Mouse (Mus musculus) heart, embryonic 11.5 days (tissue): ENCODE data around the gene Tmprss4. TPM values are rescaled to one million over a fixed set of nuclear protein-coding genes. Genes with fewer than 3 reads are reported as not detected.

Experiments used
- ATAC-seq: fragments of 200-750 bp; cut with Nextera tagmentation; replicated peaks from 2 replicates; pipeline ENCODE4 v1.8.0; 2017; ENCODE audit warnings: moderate library complexity; ENCODE audit not compliant: insufficient number of reproducible peaks, low FRiP score, low TSS enrichment
- H3K27ac ChIP-seq: fragments of 300-500 bp; sonication (generic); 2 replicates; pipeline ENCODE4 v1.5.1; 2014; ENCODE audit warnings: mild to moderate bottlenecking, low read depth, low read length
- H3K27me3 ChIP-seq: fragments of 300-500 bp; sonication (generic); 2 replicates; pipeline ENCODE4 v1.6.1; 2014; ENCODE audit warnings: mild to moderate bottlenecking, low read length, mixed read lengths; ENCODE audit not compliant: control insufficient read depth, insufficient read depth
- H3K36me3 ChIP-seq: fragments of 300-500 bp; sonication (generic); 2 replicates; pipeline ENCODE4 v1.6.1; 2014; ENCODE audit warnings: mild to moderate bottlenecking, low read length, moderate library complexity, mixed read lengths; ENCODE audit not compliant: control insufficient read depth, insufficient read depth
- H3K4me1 ChIP-seq: fragments of 300-500 bp; sonication (generic); 2 replicates; pipeline ENCODE4 v1.6.1; 2014; ENCODE audit warnings: low read length; ENCODE audit not compliant: control insufficient read depth, insufficient read depth
- H3K4me2 ChIP-seq: fragments of 300-500 bp; sonication (generic); 2 replicates; pipeline ENCODE4 v1.6.1; 2014; ENCODE audit warnings: mild to moderate bottlenecking, moderate library complexity
- H3K4me3 ChIP-seq: fragments of 300-500 bp; sonication (generic); 2 replicates; pipeline ENCODE4 v1.5.1; 2014; ENCODE audit warnings: low read depth, low read length
- H3K9ac ChIP-seq: fragments of 300-500 bp; sonication (generic); 2 replicates; pipeline ENCODE4 v1.6.1; 2014; ENCODE audit warnings: mild to moderate bottlenecking, low read depth, low read length, moderate library complexity
- H3K9me3 ChIP-seq: fragments of 300-500 bp; sonication (generic); replicated peaks from 2 replicates; pipeline ENCODE4 v1.6.1; 2016; ENCODE audit warnings: low read length; ENCODE audit not compliant: control insufficient read depth
- WGBS: fragments of 180-500 bp; shearing (Covaris S2); extraction: QIAGEN DNeasy Blood & Tissue Kit; methylation state at CpG from one replicate; pipeline ENCODE4 v1.1.7; 2014; ENCODE audit not compliant: insufficient replicate concordance; 5-methylcytosine and 5-hydroxymethylcytosine counted together
- polyA plus RNA-seq: library from polyadenylated mRNA; unstranded; fragments of >200 nt; fragmentation: Nextera tagmentation; extraction: Ambion mirVana; gene quantifications from 2 replicates; pipeline ENCODE4 v1.2.1, GENCODE M21; 2014

Gene Tmprss4
- polyA plus RNA-seq, 1 experiment from 2014 or later: 0.07 TPM

- no peak within 1 kb of the TSS; the same call in 1 of the 2 replicates for H3K27ac ChIP-seq
- ATAC-seq: no peak
- WGBS: under 1% methylated on average over 70 of the region's 76 CpGs
- peaks cover 40% of the 10 kb centered on the region for H3K4me1 ChIP-seq
- H3K27me3 ChIP-seq: peaks cover 54% of the 10 kb centered on the region
- H3K36me3 ChIP-seq: no peaks in the 10 kb centered on the region
- H3K9me3 ChIP-seq: no peaks in the 10 kb centered on the region
- peak within 1 kb of the TSS; percentile 59; the same call in 1 of the 2 replicates for H3K9ac ChIP-seq
- H3K4me2 ChIP-seq: peak within 1 kb of the TSS; percentile 94
- H3K4me3 ChIP-seq: peak within 1 kb of the TSS; percentile 60
Observed at GRCm38 (mm10) chr9:45138191-45139032, 65.5 kb downstream of the Tmprss4 start, which contains the start of gene Scn4b. Scn4b (plus strand) TSS chr9:45138395.

DNA sequence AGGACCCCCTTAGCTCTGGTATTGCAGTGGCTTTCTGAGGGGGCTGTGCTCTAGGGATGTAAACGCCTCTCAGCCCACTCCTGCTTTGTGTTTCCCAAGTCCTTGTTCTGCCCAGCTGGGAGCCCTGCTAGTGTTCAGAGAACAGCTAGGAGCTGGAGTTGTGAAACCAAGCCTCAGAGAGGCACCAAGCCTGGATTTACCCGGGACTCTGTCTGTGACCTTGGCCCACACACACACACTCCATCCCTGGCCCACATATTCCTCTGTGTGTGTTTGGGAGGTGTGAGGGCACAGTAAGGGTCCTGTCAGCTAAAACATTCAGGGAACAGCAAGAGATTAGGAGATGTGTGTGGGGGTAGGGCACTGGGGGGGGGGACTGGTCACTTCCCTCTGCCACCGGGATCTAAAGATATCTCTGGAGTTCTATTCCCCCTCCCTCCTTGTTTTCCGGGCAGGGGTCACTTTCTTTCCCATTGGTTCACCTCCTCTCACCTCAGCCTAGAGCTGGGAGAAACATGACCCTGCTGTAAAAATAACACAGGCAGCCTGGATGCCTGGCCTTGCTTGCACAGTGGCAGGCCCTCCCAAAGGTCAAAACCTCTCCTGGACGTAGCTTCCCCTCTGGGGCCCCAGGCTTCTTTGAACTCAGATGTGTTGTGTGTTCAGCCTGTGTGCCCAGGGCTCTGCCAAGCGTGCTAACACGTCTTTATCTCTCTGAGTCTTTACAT, 67.3 kb downstream of the Tmprss4 start:
- Histone ChIP-seq H3K36me3 (no peaks in the 10 kb centered on the region), H3K4me3 (no peak overlapping the region), H3K4me1 (peaks cover 39% of the 10 kb centered on the region), H3K9ac (no peak overlapping the region), H3K27ac (peak overlapping the region; percentile 30; the same call in 1 of the 2 replicates), H3K9me3 (no peaks in the 10 kb centered on the region), H3K27me3 (peaks cover 42% of the 10 kb centered on the region), H3K4me2 (peak overlapping the region; percentile 1; the same call in 1 of the 2 replicates)
- WGBS: 4% methylated on average over 7 of the region's 7 CpGs
- ATAC-seq: no peak

GRCm38 (mm10) chr9:45133484-45134310, 70.2 kb downstream of the Tmprss4 start:
- no peaks in the 10 kb centered on the region for H3K9me3 ChIP-seq
- no peak overlapping the region for H3K27ac ChIP-seq
- H3K27me3 ChIP-seq: peaks cover 28% of the 10 kb centered on the region
- 13% methylated on average over 5 of the region's 5 CpGs for WGBS
- no peak overlapping the region for H3K4me3 ChIP-seq
- peaks cover 30% of the 10 kb centered on the region for H3K4me1 ChIP-seq
- H3K9ac ChIP-seq: no peak overlapping the region
- no peak overlapping the region for H3K4me2 ChIP-seq
- no peak for ATAC-seq
- H3K36me3 ChIP-seq: no peaks in the 10 kb centered on the region

- WGBS: 78% methylated on average over 3 of the region's 3 CpGs
- Histone ChIP-seq H3K36me3 (no peaks in the 10 kb centered on the region), H3K27me3 (peaks cover 14% of the 10 kb centered on the region), H3K4me2 (no peak overlapping the region), H3K9ac (no peak overlapping the region), H3K27ac (no peak overlapping the region), H3K9me3 (no peaks in the 10 kb centered on the region), H3K4me1 (no peaks in the 10 kb centered on the region), H3K4me3 (no peak overlapping the region)
- no peak for ATAC-seq
Observed at GRCm38 (mm10) chr9:45130119-45130518, 73.8 kb downstream of the Tmprss4 start.

DNA sequence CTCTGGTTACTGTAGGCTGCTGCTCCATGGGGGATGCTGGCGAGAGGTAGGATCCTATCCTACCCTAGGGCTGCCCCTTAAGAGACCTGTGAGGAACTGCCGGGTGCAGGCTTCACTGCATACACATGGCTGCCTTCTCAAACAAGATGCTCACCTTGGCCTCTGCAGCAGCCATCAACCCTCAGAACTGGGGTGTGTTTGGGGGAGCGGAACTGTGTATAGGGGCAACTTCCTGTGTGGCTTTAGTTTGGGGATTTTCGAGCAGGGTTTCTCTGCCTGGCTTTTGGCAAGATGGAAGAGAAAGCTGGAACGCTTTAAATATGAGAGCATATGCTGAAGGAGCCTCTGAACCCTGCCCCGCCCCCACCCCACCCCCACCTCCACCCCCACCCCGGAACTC, 77.0 kb downstream of the Tmprss4 start:
- H3K9me3 ChIP-seq: no peaks in the 10 kb centered on the region
- peaks cover 9% of the 10 kb centered on the region for H3K27me3 ChIP-seq
- H3K4me2 ChIP-seq: no peak overlapping the region
- H3K4me3 ChIP-seq: no peak overlapping the region
- no peaks in the 10 kb centered on the region for H3K36me3 ChIP-seq
- H3K9ac ChIP-seq: no peak overlapping the region
- 46% methylated on average over 7 of the region's 7 CpGs for WGBS
- no peak overlapping the region for H3K27ac ChIP-seq
- peaks cover 5% of the 10 kb centered on the region; the same call in 1 of the 2 replicates for H3K4me1 ChIP-seq
- ATAC-seq: no peak

- no peak overlapping the region for H3K4me2 ChIP-seq
- 83% methylated on average over 14 of the region's 14 CpGs for WGBS
- ATAC-seq: no peak
- no peak overlapping the region for H3K9ac ChIP-seq
- peaks cover 6% of the 10 kb centered on the region for H3K27me3 ChIP-seq
- H3K9me3 ChIP-seq: no peaks in the 10 kb centered on the region
- H3K27ac ChIP-seq: no peak overlapping the region
- H3K4me1 ChIP-seq: peaks cover 7% of the 10 kb centered on the region; the same call in 1 of the 2 replicates
- no peaks in the 10 kb centered on the region for H3K36me3 ChIP-seq
- no peak overlapping the region for H3K4me3 ChIP-seq
Observed at GRCm38 (mm10) chr9:45125211-45125610, 78.7 kb downstream of the Tmprss4 start.

Other genes with a start within 250 kb of the Tmprss4 start
- 22.7 and 26.5 TPM in 2 replicates for gene Ube4a, start 238.5 kb downstream of the Tmprss4 start, polyA plus RNA-seq
- not detected in 2 replicates for gene Cd3g, start 223.7 kb downstream of the Tmprss4 start, polyA plus RNA-seq
- not detected in 2 replicates for gene Cd3d, start 222.3 kb downstream of the Tmprss4 start, polyA plus RNA-seq
- not detected in 2 replicates for gene Cd3e, start 194.5 kb downstream of the Tmprss4 start, polyA plus RNA-seq
- 0.25 and 1.3 TPM in 2 replicates for gene Mpzl2, start 164.3 kb downstream of the Tmprss4 start, polyA plus RNA-seq
- 1.6 and 1.7 TPM in 2 replicates for gene Mpzl3, start 148.9 kb downstream of the Tmprss4 start, polyA plus RNA-seq
- 0.31 and 0.36 TPM in 2 replicates for gene Jaml, start 124.9 kb downstream of the Tmprss4 start, polyA plus RNA-seq
- gene Scn2b, start 86.3 kb downstream of the Tmprss4 start, polyA plus RNA-seq: 2.3 and 3.2 TPM in 2 replicates
- 0.10 and 0.46 TPM in 2 replicates for gene Scn4b, start 65.7 kb downstream of the Tmprss4 start, polyA plus RNA-seq
- gene BC049352, start 22.1 kb downstream of the Tmprss4 start, polyA plus RNA-seq: not detected in 2 replicates
- 0.37 and 0.69 TPM in 2 replicates for gene Il10ra, start 65.1 kb upstream of the Tmprss4 start, polyA plus RNA-seq
- 0.15 and 0.31 TPM in 2 replicates for gene Tmprss13, start 115.0 kb upstream of the Tmprss4 start, polyA plus RNA-seq
- gene Fxyd6, start 166.1 kb upstream of the Tmprss4 start, polyA plus RNA-seq: 26.7 and 27.7 TPM in 2 replicates
- gene Fxyd2, start 195.6 kb upstream of the Tmprss4 start, polyA plus RNA-seq: 1.0 and 1.6 TPM in 2 replicates
- 0.23 TPM in 1 of 2 replicates, not detected in the other for gene Dscaml1, start 222.5 kb upstream of the Tmprss4 start, polyA plus RNA-seq